Mouse (Mus musculus): ENCODE measurements around the gene Nrd1.

The Nrd1 gene

GRCm38 (mm10) chr4:109094269-109094668 lies 93.8 kb downstream of the Nrd1 start:
- DNase-seq (ENCODE audit: low read depth, low spot score) = no peak

GRCm38 (mm10) chr4:109098861-109099260 lies 98.4 kb downstream of the Nrd1 start:
- DNase-seq (ENCODE audit: low read depth, low spot score) = no peak

GRCm38 (mm10) chr4:109102574-109102973 lies 102.1 kb downstream of the Nrd1 start:
- DNase-seq (ENCODE audit: low read depth, low spot score) = no peak

GRCm38 (mm10) chr4:109103145-109103883 lies 102.9 kb downstream of the Nrd1 start:
- no peak for DNase-seq (ENCODE audit: low read depth, low spot score)

GRCm38 (mm10) chr4:109105254-109105653 lies 104.8 kb downstream of the Nrd1 start:
- no peak for DNase-seq (ENCODE audit: low read depth, low spot score)

GRCm38 (mm10) chr4:109106034-109106433 lies 105.6 kb downstream of the Nrd1 start:
- DNase-seq (ENCODE audit: low read depth, low spot score) = no peak

GRCm38 (mm10) chr4:109106594-109106993 lies 106.1 kb downstream of the Nrd1 start:
- no peak for DNase-seq (ENCODE audit: low read depth, low spot score)

- DNase-seq (ENCODE audit: low read depth, low spot score) = no peak
These were observed 108.6 kb downstream of the Nrd1 start for GRCm38 (mm10) chr4:109109012-109109411.

- DNase-seq (ENCODE audit: low read depth, low spot score) = no peak
These were observed 109.2 kb downstream of the Nrd1 start for GRCm38 (mm10) chr4:109109686-109110085.

- no peak for DNase-seq (ENCODE audit: low read depth, low spot score)
These were observed 110.5 kb downstream of the Nrd1 start for GRCm38 (mm10) chr4:109110978-109111377.

Measured in c-Kit-negative CD71-positive TER-119-positive erythroid progenitor cells, embryonic 14.5 days (primary cell).